Mouse (Mus musculus) small intestine, adult 2 months (tissue): ENCODE results near the gene Jade2. TPM values are rescaled to one million over a fixed set of nuclear protein-coding genes. Genes with fewer than 3 reads are reported as not detected.
A peak's percentile ranks its signal among the peaks of the same experiment; 100 is the strongest.

Experiments
- H3K27ac ChIP-seq: fragments of 200-500 bp; 2 replicates; pipeline ENCODE4 v1.5.1; 2012; ENCODE audit warnings: low read depth, low read length, control low read depth, inconsistent platforms; ENCODE audit not compliant: insufficient read depth
- H3K27me3 ChIP-seq: fragments of 200-500 bp; 2 replicates; pipeline ENCODE4 v1.6.1; 2012; ENCODE audit warnings: mild to moderate bottlenecking, moderate library complexity, low read length, inconsistent platforms; ENCODE audit not compliant: control insufficient read depth, insufficient read depth
- H3K36me3 ChIP-seq: fragments of 200-500 bp; 2 replicates; pipeline ENCODE4 v1.6.1; 2012; ENCODE audit warnings: mild to moderate bottlenecking, low read length, control low read depth, inconsistent platforms; ENCODE audit not compliant: control insufficient read depth, insufficient read depth
- H3K4me1 ChIP-seq: fragments of 200-500 bp; 2 replicates; pipeline ENCODE4 v1.6.1; 2012; ENCODE audit warnings: low read length, inconsistent platforms, mixed read lengths; ENCODE audit not compliant: control insufficient read depth, insufficient read depth, insufficient read length
- H3K4me3 ChIP-seq: fragments of 200-500 bp; 2 replicates; pipeline ENCODE4 v1.5.1; 2012; ENCODE audit warnings: low read depth, mild to moderate bottlenecking, control low read depth, inconsistent platforms, low read length, moderate library complexity
- CTCF ChIP-seq: fragments of 200-500 bp; IDR thresholded peaks from 2 replicates; pipeline ENCODE4 v1.5.1; 2012; ENCODE audit warnings: low read depth, mild to moderate bottlenecking, control low read depth, inconsistent platforms, low read length, moderate library complexity, mixed read lengths; ENCODE audit not compliant: insufficient replicate concordance, insufficient read length; ENCODE audit errors: extremely low read depth
- POLR2A ChIP-seq: fragments of 200-500 bp; IDR thresholded peaks from 2 replicates; pipeline ENCODE4 v1.6.1; 2012; ENCODE audit warnings: low read depth, mild to moderate bottlenecking, control low read depth, inconsistent platforms, low read length, moderate library complexity
- WGBS: fragments of 180-500 bp; shearing (Covaris S2); methylation state at CpG from one replicate; pipeline ENCODE4 v1.1.7; 2018; 5-methylcytosine and 5-hydroxymethylcytosine counted together
- polyA plus RNA-seq: library from polyadenylated mRNA; depleted of rRNA; stranded (reverse); fragments of >200 nt; gene quantifications from 2 replicates; pipeline ENCODE4 v1.2.3, GENCODE M21; 2012

Jade2 gene
- polyA plus RNA-seq, 1 experiment = 6.3 TPM

DNA sequence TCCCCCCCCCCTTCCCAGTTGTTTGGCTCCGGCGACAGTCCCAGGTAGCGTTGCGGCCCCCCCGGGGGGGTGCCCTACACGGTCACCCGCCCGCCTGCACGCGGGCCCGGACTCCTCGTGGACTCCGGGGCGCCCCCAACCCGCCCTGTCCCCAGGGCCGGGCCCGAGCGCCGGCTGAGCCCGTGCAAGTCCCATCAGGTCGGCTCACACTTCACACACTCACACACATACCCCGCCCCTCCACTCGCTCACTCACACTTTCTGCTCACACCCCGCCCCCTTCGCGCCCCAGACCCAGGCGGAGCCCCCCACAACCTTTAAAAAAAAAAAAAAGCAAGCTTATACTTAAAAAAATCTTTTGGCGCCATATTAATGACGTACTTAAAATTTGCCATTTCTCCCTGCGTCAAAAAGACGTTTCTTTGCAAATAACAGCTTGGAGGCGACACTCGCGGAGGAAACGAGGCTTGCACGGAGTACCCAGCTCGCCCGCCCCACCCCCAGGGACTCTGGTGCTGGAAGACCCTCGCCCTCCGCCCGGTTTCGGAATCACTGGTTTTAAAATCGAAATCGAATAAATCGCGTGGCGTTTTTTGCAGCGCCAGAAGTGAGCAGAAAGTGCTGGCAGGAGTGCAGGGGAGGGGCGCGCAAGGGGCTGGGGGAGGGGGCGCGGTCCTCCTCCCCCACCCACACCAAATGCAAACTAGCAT, 520 bp upstream of the Jade2 start:
- no peaks in the 10 kb centered on the region for H3K27me3 ChIP-seq
- no peaks in the 10 kb centered on the region for H3K36me3 ChIP-seq
- peak overlapping the region; percentile 84 for H3K27ac ChIP-seq
- TF ChIP-seq CTCF (no peak), POLR2A (peak; percentile 55)
- WGBS = 1% methylated on average over 52 of the region's 52 CpGs
- H3K4me3 ChIP-seq = peak overlapping the region; percentile 80
- H3K4me1 ChIP-seq = peaks cover 5% of the 10 kb centered on the region

DNA sequence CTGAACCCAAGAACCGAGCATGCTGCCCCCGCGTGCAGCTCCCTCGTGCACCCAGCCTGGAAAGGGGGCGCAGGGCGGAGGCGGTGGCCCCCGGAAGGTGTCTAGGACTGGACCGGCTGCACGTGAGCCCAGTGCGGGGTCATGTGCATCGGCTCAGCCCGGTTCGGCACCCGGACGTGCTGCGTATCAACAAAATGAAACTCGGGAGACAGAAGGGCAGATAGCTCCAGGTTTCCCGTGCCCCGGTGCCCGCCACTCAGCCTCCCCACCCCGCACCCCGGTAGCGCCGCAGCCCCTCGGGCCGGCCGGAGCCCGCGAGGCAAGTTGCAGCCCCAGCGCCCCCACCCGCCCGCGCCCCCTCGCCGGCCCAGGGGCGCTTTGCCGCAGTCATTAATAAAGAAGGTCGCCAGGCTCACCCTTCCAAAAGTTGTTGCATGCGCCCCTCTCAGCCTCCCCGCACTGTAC, 805 bp downstream of the Jade2 start:
- TF ChIP-seq POLR2A (no peak; the same call in 1 of the 2 replicates), CTCF (no peak)

DNA sequence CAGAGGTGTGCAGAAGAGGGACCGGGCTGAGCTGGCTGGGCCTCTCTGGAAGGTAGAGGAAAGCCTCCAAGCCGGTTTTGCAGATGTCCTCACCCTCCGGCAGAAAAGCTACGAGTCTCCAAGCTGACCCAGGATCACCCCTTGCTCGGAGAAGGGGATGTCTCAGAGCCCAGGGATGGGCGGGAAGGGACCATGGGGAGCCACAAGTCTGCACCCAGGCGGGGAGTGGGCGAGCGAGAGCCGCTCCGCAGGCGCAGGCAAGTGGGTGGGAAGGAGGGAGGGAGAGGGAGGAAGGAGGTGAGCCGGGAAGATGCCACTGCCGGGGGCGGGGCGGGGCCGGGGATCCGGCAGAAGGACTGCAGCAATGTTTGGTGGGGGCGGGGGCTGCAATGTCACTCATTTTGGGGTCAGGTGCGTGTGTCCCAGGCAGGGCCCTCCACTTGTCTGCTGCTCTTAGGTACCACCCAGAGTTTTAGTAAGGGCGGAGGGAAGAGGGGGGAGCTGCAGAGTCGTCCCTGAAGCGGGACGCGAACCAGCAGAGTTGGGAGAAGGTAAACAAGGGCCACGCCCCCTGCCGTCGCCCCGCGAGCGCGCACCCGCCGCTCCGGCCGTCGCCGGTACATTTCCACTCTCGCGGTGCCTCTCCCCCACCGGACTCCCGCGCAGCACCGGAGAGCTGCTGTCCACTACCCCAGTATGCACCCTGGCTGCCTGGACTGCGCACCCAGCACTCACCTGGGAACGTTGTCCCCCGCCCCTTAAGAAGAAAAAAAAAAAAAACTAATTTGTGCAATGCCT, 1.4 kb downstream of the Jade2 start:
- WGBS = under 1% methylated on average over 47 of the region's 47 CpGs
- TF ChIP-seq POLR2A (0 out of 2 replicates have a peak, but pooled peaks have one; percentile 48), CTCF (0 out of 2 replicates have a peak, but pooled peaks have one; percentile 29)
- Histone ChIP-seq H3K36me3 (no peaks in the 10 kb centered on the region), H3K27ac (peak overlapping the region; percentile 75), H3K27me3 (no peaks in the 10 kb centered on the region), H3K4me3 (peak overlapping the region; percentile 80), H3K4me1 (peaks cover 5% of the 10 kb centered on the region)

More for the DNA sequence above, 805 bp downstream of the Jade2 start:
- Histone ChIP-seq H3K4me1 (peaks cover 5% of the 10 kb centered on the region), H3K4me3 (peak overlapping the region; percentile 80), H3K27me3 (no peaks in the 10 kb centered on the region), H3K36me3 (no peaks in the 10 kb centered on the region), H3K27ac (peak overlapping the region; percentile 67)
- WGBS = 1% methylated on average over 41 of the region's 41 CpGs

DNA sequence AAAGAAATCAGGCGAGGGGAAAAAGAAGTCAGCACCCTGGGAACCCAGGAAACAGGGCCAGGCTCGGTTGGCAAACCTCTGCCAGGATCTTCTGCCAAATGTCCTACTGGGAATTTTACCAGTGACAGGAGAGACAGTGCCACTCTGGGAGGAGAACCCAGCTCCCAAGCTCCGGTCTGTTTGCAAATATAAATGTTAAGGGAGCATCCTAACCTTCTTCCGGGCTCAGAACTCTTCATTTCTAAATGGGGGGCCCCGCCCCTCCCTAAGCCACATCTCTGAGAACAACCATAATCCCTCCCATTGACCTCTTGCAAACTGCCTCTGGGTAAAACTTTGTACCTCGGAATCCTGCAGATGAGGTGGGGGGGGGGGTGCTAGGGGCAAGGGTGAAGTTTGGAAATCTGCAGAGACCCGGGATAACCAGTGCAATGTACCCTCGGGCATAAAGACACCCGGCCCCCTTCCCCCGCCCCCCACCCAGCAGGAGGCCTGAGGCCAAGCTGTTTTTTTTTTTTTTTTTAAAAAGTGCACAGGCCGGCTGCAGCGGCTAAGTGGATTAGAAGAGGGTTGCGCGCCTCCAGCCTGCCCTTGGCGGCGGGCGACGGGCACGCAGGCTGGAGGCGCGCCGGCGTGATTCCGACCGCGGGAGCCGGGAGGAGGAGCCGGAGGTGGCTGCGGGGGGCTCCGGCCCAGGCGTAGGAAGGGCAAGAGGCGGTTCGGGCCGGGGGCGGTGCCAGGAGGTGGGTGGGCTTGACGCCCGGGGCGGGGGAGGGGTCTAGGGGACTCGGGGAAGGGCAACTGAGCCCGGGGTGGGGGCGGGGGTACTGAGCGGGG, 2.3 kb downstream of the Jade2 start:
- Histone ChIP-seq H3K27ac (peak overlapping the region; percentile 75), H3K4me3 (peak overlapping the region; percentile 80), H3K27me3 (no peaks in the 10 kb centered on the region), H3K4me1 (peaks cover 5% of the 10 kb centered on the region), H3K36me3 (0 out of 2 replicates have a peak, but pooled peaks cover 2% of the 10 kb centered on the region)
- TF ChIP-seq POLR2A (no peak), CTCF (peak; percentile 73)
- WGBS = 4% methylated on average over 42 of the region's 42 CpGs

DNA sequence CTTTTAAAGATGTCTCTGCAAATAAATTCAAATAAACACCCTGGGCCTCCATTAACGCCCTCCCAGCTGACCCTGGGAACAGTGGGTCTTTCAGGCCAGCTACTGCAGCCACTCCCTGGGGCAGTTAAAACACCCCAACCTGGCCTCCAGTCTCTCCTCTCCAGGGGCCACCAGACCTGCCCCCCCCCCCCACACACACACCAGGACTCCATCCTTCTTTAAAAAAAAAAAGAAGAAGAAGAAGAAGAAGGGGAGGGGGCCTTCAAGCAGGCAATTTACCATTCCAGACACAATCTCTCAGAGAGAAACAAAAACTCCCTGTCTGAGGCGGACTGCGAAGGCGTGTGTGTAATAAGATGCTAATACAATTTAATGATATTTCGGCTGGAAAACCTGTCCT, 4.9 kb downstream of the Jade2 start:
- WGBS = 86% methylated on average over 5 of the region's 5 CpGs
- Histone ChIP-seq H3K4me3 (no peak overlapping the region), H3K27me3 (no peaks in the 10 kb centered on the region), H3K4me1 (peaks cover 3% of the 10 kb centered on the region), H3K36me3 (0 out of 2 replicates have a peak, but pooled peaks cover 6% of the 10 kb centered on the region), H3K27ac (no peak overlapping the region)
- TF ChIP-seq POLR2A = no peak
- TF ChIP-seq CTCF = no peak

DNA sequence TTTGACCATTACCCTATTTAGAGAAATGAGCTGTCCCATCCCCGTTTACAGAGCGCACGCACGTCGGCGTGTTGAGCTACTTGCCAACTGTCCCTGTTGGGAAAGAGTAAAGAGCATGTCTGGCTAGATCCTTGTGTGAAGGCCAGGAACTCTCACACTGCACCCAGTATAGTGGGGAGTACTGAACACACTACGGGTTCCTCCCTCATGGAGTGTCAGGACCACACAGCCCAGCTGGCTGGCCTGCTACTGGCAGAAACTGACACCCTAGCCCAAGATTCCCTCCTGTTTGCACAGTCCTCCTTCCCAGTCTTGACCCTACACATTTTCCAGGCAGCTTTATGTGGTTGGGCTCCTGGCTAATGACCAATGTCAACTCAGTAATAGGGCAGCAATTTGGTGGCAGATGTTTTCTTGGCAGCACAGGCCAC, 5.3 kb downstream of the Jade2 start:
- no peaks in the 10 kb centered on the region for H3K27me3 ChIP-seq
- no peak overlapping the region for H3K4me3 ChIP-seq
- H3K4me1 ChIP-seq = peaks cover 3% of the 10 kb centered on the region
- H3K36me3 ChIP-seq = 0 out of 2 replicates have a peak, but pooled peaks cover 7% of the 10 kb centered on the region
- TF ChIP-seq POLR2A (no peak), CTCF (no peak)
- no peak overlapping the region for H3K27ac ChIP-seq
- 62% methylated on average over 7 of the region's 7 CpGs for WGBS
